Mouse (Mus musculus) ES-E14 (cell line): ENCODE results near the gene Epb41. TPM values are rescaled to one million over a fixed set of nuclear protein-coding genes. Genes with fewer than 3 reads are reported as not detected.

Source experiments
- DNase-seq: peaks from one replicate; pipeline ENCODE4 v3.0.0-alpha.2; 2013; ENCODE audit warnings: low read depth, low spot score
- H3K27ac ChIP-seq: 2 replicates; pipeline ENCODE4 v1.5.1; 2012; ENCODE audit warnings: low read depth, mild to moderate bottlenecking, low read length, moderate library complexity, mixed read lengths; ENCODE audit not compliant: poor library complexity, insufficient read depth, severe bottlenecking
- H3K36me3 ChIP-seq: 2 replicates; pipeline ENCODE4 v1.6.1; 2012; ENCODE audit warnings: mild to moderate bottlenecking, low read length, moderate library complexity, mixed read lengths; ENCODE audit not compliant: control insufficient read depth, poor library complexity, insufficient read depth, severe bottlenecking
- H3K4me1 ChIP-seq, 2 experiments: fragments of 150-350 bp in 1 of 2; sonication (generic) in 1 of 2; 2 replicates each; pipeline ENCODE4 v1.6.1; 2012; ENCODE audit warnings: low read length in 2 of 2, mild to moderate bottlenecking in 1 of 2, mixed read lengths in 1 of 2; ENCODE audit not compliant: control insufficient read depth in 2 of 2, insufficient read depth in 2 of 2, poor library complexity in 1 of 2
- H3K4me3 ChIP-seq, 2 experiments: fragments of 150-350 bp in 1 of 2; sonication (generic) in 1 of 2; 2 replicates each; pipeline ENCODE4 v1.5.1; 2012; ENCODE audit warnings: low read length in 2 of 2, low read depth in 1 of 2, mild to moderate bottlenecking in 1 of 2, mixed read lengths in 1 of 2; ENCODE audit not compliant: insufficient read depth in 1 of 2, poor library complexity in 1 of 2, severe bottlenecking in 1 of 2
- H3K9ac ChIP-seq: 2 replicates; pipeline ENCODE4 v1.6.1; 2012; ENCODE audit warnings: low read depth, mild to moderate bottlenecking, low read length, mixed read lengths; ENCODE audit not compliant: poor library complexity, insufficient read depth, severe bottlenecking
- H3K9me3 ChIP-seq: fragments of 150-350 bp; sonication (generic); 2 replicates; pipeline ENCODE4 v1.6.1; 2012; ENCODE audit warnings: low read depth, mild to moderate bottlenecking, low read length; ENCODE audit not compliant: control insufficient read depth, insufficient read depth
- CHD2 ChIP-seq: IDR thresholded peaks from 2 replicates; pipeline ENCODE4 v1.6.1; 2014; ENCODE audit warnings: mild to moderate bottlenecking, low read depth, low read length, inconsistent platforms
- HCFC1 ChIP-seq: IDR thresholded peaks from 2 replicates; pipeline ENCODE4 v1.6.1; 2012; ENCODE audit warnings: low read length, inconsistent platforms, borderline replicate concordance; ENCODE audit not compliant: insufficient read depth
- MAFK ChIP-seq: IDR thresholded peaks from 2 replicates; pipeline ENCODE4 v1.6.1; 2014; ENCODE audit warnings: mild to moderate bottlenecking, low read depth, low read length, inconsistent platforms; ENCODE audit not compliant: insufficient read depth
- ZC3H11A ChIP-seq: IDR thresholded peaks from 2 replicates; pipeline ENCODE4 v1.6.1; 2012; ENCODE audit warnings: low read depth, mild to moderate bottlenecking, inconsistent platforms, low read length, borderline replicate concordance
- ZNF384 ChIP-seq: IDR thresholded peaks from 2 replicates; pipeline ENCODE4 v1.6.1; 2012; ENCODE audit warnings: low read depth, low read length, inconsistent platforms
- in situ Hi-C, 2 experiments: fragments of 600-800 bp; cut with MboI; formaldehyde crosslinking; loops; one replicate each; pipeline ENCODE4 v1.15.1; 2025; ENCODE audit warnings: low sequenced_read_pairs in 2 of 2, inconsistent platforms in 1 of 2; ENCODE audit not compliant: unreplicated experiment in 2 of 2
- total RNA-seq: library from RNA; depleted of rRNA; stranded (reverse); fragments of 300-350 nt; gene quantifications from 2 replicates; pipeline ENCODE4 v1.2.3, GENCODE M21; 2012

Gene Epb41
- total RNA-seq, 1 experiment: 16.3 TPM

GRCm38 (mm10) chr4:132015374-132015773, 59.7 kb downstream of the Epb41 start:
- no peak overlapping the region for H3K9ac ChIP-seq
- in situ Hi-C loops: no loop called here
- H3K27ac ChIP-seq: no peak overlapping the region
- TF ChIP-seq CHD2 (no peak), HCFC1 (no peak), ZC3H11A (no peak), ZNF384 (no peak), MAFK (no peak)
- H3K4me1 ChIP-seq: peaks cover 7 to 15% of the 10 kb centered on the region in 2 experiments
- no peaks in the 10 kb centered on the region for H3K9me3 ChIP-seq
- H3K4me3 ChIP-seq: no peak overlapping the region
- H3K36me3 ChIP-seq: no peaks in the 10 kb centered on the region
- DNase-seq: no peak

- H3K4me1 ChIP-seq: peaks cover 2 to 9% of the 10 kb centered on the region in 2 experiments; a peak in 2 of 4 replicates
- H3K4me3 ChIP-seq: no peak overlapping the region
- H3K9ac ChIP-seq: no peak overlapping the region
- in situ Hi-C loops: no loop called here
- no peak overlapping the region for H3K27ac ChIP-seq
- no peaks in the 10 kb centered on the region for H3K36me3 ChIP-seq
- no peak for DNase-seq
- peak; percentile 96 for TF ChIP-seq ZNF384
- no peak for TF ChIP-seq ZC3H11A
- peak; percentile 50; the same call in 1 of the 2 replicates for TF ChIP-seq MAFK
- TF ChIP-seq CHD2: no peak
- TF ChIP-seq HCFC1: no peak
- H3K9me3 ChIP-seq: no peaks in the 10 kb centered on the region
Measured at GRCm38 (mm10) chr4:132011619-132012018, 63.5 kb downstream of the Epb41 start.

GRCm38 (mm10) chr4:132010416-132010815, 64.7 kb downstream of the Epb41 start:
- in situ Hi-C loops: no loop called here
- Histone ChIP-seq H3K9ac (no peak overlapping the region), H3K27ac (no peak overlapping the region), H3K4me1 (peaks cover 0 to 7% of the 10 kb centered on the region in 2 experiments; a peak in 1 of 4 replicates), H3K4me3 (no peak overlapping the region), H3K36me3 (no peaks in the 10 kb centered on the region), H3K9me3 (no peaks in the 10 kb centered on the region)
- no peak for TF ChIP-seq CHD2
- no peak for TF ChIP-seq ZNF384
- TF ChIP-seq ZC3H11A: no peak
- no peak for TF ChIP-seq MAFK
- no peak for TF ChIP-seq HCFC1
- DNase-seq: no peak

- Histone ChIP-seq H3K9ac (no peak overlapping the region), H3K36me3 (no peaks in the 10 kb centered on the region), H3K4me3 (no peak overlapping the region), H3K27ac (no peak overlapping the region), H3K9me3 (no peaks in the 10 kb centered on the region), H3K4me1 (peaks cover 0 to 5% of the 10 kb centered on the region in 2 experiments; a peak in 1 of 4 replicates)
- in situ Hi-C loops: no loop called here
- no peak for DNase-seq
- TF ChIP-seq ZC3H11A: no peak
- no peak for TF ChIP-seq MAFK
- TF ChIP-seq CHD2: no peak
- TF ChIP-seq HCFC1: no peak
- no peak for TF ChIP-seq ZNF384
Measured at GRCm38 (mm10) chr4:132008191-132008590, 66.9 kb downstream of the Epb41 start.
